Mouse (Mus musculus) thymus, postnatal 4 days (tissue): ENCODE measurements around the gene Mlh3.
"Not testable (repeated sequence)": the region's sequence is repeated elsewhere in the genome, so short reads cannot be mapped to it uniquely, and the experiment has no call there.

Experiments used
- DNase-seq: peaks from one replicate; pipeline ENCODE4 v3.0.0; 2021

Gene Mlh3

GRCm38 (mm10) chr12:85270319-85270718, at the start of gene Mlh3:
Gene Mlh3, minus strand, starts transcription at chr12:85270599.
- DNase-seq, result peak; percentile 93

- DNase-seq, result no peak
Measured at GRCm38 (mm10) chr12:85308651-85309050, 38.3 kb upstream of the Mlh3 start.

DNA sequence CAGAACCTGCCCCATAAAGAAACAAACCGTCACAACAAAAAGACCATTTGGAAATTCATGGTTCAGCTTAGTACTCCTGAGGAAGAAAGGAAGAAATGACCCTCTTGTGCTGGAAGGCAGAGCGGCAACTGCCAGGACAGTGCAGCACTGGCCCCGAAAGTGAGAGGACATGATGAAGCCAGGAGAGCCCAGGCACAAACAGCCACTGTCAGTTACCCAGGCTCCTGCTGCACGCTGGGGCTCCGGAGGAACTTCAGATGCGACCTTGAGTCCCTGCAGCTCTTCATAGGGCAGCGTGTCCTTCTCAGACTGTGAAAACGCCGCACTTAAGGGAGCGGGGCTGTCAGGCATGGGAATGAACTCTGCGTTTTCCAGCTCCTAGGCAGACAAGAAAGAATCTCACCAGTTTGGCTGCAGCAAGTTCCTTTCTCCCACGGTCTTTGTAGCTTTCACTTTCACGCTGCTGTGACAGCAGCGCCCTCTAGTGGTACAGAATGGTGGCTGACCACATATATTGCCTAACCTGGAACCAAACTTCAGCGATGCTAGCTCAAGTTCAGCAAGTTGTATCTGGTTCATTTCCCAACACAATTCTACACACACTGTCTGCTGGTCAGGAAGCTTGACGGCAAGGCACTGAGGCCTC, 35.0 kb upstream of the Mlh3 start:
- peak; percentile 89 for DNase-seq

DNA sequence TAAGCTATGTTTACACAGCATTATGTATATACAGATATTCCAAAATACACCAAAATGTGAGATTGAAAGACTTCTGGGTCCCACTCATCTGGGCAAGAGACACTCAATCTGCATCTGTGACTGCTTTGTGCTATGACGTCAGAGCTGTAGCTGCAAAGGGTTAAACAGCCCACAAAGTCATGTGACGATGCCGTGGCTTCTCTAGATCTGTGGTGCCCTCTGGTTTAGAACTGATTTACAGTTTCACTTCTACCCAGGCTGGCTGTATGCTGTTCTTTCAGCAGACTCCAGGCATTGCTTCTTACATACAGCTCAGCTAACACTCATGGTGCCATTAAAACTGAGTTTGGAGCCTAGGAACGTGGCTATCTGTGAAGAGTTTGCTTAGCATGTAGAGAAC, 34.3 kb upstream of the Mlh3 start:
- peak; percentile 35 for DNase-seq

- no peak for DNase-seq
Measured at GRCm38 (mm10) chr12:85303256-85303655, 32.9 kb upstream of the Mlh3 start.

DNA sequence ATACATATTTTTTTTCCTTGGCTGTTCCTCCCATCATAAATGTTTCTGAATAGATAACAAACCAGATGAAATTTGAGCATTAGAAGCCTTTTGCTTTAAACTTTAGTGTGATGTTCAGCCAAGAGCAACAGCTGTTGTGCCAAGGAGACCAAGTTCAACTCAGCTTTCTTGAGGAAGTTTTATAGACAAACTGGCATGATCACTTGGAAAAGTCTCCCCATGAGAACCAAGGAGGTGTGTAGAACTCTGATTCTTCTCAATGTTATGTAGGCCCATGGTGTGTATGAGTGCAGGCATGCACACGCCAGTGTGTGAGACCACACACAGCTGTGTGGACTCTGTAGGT, 28.4 kb upstream of the Mlh3 start:
- no peak for DNase-seq

DNA sequence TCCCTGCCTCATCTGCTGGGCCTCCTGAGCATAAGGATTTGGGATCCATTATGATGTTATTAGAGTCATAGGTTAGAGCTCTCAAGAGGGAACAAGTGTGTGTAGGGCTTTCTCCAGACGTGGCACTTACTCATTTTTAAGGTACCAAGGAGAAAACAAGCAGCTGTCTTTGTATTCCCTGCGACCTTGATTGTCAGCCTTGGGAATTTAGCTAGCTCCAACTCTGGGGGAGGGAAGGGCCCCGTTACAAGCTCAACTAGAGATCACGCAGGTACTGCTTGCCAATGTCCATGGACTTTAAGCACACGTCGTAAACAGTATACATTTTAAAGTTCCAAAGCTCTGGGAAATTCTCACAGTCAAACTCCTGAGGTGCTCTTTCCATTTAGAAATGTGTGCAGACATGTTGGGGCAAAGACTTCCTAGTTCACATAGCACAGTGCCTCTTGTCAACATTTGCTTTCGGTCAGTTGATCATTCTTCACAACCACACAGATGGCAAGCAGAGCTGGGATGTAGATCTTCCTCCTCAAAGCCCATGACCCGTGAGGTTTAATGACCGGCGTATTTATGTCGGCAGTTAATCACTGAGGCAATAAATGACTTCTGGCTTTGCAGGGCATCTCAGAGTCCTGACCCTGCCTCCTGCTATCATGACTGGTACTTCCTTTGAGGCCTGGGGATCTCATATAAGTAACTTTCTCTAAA, 27.9 kb upstream of the Mlh3 start:
- no peak for DNase-seq

GRCm38 (mm10) chr12:85297345-85297997, 27.1 kb upstream of the Mlh3 start:
- no peak for DNase-seq

- no peak for DNase-seq
Measured at GRCm38 (mm10) chr12:85296915-85297314, 26.5 kb upstream of the Mlh3 start.

DNA sequence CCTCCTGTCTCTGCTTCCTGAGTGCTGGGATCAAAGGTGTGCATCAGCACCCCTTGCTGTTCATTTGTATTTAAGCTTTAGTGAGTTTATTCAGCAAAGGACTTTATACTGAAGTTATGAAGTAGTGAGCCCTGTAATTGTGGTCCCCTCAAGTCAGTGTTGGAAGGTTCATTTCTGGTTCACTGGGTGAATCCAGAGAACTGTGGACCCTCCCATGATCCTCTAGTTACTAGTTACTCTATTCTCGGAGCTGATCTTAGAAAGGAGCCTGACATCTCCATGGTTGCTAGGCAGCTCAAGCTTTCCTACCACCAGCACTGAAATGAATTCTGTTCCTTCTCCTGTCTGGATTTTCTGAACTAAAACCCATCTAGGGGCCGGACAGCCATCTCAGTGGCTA, 25.1 kb upstream of the Mlh3 start:
- DNase-seq, result no peak

- no peak for DNase-seq
Measured at GRCm38 (mm10) chr12:85292906-85293305, 22.5 kb upstream of the Mlh3 start.

DNA sequence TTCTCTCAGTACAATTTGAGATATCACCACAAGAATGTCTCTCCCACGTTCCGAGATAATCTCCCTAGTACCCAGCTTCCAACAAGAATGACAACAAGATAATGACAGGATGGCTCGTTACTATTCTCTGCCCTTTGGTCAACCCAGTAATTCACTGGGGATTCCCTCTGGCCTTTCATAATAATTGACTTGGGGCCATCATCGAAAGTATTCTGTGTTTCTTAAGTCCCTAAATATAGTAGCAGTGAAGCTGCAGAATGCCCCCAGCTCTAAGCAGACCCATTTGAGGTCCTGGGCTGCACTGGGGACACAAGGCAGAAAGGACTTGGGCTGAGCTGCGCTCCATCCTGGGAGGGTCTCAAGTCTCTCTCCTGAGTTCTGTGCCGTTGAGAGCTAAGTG, 21.9 kb upstream of the Mlh3 start:
- no peak for DNase-seq

DNA sequence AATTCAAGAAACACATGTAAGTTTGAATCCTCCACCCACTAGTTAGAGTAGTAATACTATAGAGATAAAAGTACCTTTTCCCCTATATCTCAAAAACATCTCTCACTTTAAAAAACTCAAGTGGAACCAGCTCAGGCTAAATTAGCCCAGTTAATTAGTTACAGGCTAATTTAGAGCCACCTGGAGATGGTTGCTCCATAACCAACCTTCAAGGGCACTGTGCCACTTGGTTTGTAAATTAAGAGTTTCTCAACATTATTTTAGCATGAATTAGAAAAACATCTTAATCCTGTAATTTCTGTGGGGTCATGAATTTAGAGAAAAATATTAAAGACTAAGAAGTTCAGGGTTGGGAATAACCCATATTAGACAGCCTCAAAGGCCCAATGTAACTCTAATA, 21.1 kb upstream of the Mlh3 start:
- DNase-seq, result no peak

GRCm38 (mm10) chr12:85290633-85291032, 20.2 kb upstream of the Mlh3 start:
- no peak for DNase-seq

DNA sequence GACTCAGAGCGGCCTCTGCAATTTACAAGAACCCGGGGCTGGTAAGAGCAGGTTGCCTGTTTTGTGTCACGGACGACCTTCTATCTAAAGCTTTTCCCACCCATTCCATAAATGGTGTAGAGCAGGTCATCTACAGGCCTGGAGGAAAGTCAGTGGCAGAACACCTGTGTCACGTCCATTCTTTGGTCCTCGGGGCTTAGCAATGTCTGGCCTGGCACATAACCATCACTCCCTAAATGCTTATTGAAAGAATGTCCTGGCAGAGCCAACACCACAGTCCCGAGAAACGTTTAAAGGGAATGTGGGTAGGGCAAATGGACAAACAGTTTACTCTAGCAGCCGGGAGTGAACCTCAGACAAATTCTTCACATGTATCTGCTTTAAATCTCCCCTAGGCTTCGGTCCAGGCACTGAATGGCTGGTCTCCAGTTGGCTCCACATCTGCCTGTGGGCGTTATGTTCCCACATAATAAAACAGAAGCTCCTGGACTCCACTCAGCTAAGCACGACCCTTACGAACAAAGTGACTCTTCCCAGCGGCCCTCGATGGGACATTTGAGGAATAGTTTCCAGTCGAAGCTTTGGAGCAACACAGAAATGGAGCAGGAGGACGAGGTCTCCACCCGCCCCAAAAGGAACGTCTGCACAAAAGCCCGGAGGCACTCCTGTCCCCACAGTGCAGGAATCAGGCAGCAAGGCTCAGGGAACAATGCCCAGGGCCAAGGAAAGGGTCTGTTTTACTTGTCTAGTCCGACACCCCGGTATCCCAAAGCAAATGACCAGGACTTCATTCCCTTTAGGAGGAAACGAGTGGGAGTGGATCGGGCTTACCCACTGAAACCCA, 19.0 kb upstream of the Mlh3 start:
- DNase-seq, result no peak

- DNase-seq, result peak; percentile 65
Measured at GRCm38 (mm10) chr12:85288486-85289156, 18.2 kb upstream of the Mlh3 start, which contains the start of gene Zc2hc1c. Gene Zc2hc1c, plus strand, starts transcription at chr12:85288591.

- DNase-seq, result no peak
Measured at GRCm38 (mm10) chr12:85287809-85288485, 17.5 kb upstream of the Mlh3 start, which contains the start of gene Acyp1. Gene Acyp1, minus strand, starts transcription at chr12:85288438.

- DNase-seq, result peak; percentile 75
Measured at GRCm38 (mm10) chr12:85286941-85287340, 16.5 kb upstream of the Mlh3 start.

DNA sequence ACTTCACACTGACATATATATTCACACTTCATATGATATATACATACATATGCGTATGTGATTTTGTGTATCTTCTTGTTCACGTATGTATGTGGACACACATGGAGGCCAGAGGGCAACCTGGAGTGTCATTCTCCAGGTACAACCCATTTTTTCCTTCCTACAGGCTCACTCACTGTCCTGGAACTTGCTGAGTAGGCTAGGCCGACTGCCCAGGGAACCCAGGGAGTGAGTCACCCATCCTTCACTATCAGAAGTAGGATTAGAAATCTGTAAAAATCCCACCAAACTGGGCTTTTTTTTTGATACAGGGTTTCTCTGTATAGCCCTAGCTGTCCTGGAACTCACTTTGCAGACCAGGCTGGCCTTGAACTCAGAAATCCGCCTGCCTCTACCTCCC, 14.6 kb upstream of the Mlh3 start:
- DNase-seq, result no peak

DNA sequence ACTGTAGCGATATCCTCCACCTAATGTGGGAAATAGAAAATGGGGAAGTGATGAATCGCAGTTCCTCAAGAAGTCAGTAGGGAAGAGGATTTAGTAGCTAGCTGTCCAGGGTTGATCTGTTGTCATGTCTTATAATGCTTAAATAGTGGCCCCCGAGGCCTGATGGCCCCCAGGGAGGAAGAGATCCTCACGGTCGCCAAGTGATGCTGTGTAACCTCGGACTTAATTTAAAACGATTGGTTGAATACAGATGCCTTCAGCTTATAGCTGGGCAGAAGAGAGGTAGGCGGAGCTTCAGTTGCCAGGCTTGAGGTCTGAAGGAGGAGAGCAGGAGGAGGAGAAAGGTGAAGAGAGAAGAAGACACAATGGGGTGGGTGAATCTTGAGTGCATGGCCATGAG, 13.9 kb upstream of the Mlh3 start:
- DNase-seq, result no peak

GRCm38 (mm10) chr12:85281756-85282155, 11.4 kb upstream of the Mlh3 start:
- not testable (repeated sequence) for DNase-seq
